Mouse (Mus musculus) small intestine, adult 2 months (tissue): ENCODE measurements around the gene Pde4b. TPM values are rescaled to one million over a fixed set of nuclear protein-coding genes. Genes with fewer than 3 reads are reported as not detected.
A peak's percentile ranks its signal among the peaks of the same experiment; 100 is the strongest.

ENCODE experiments used
- H3K27ac ChIP-seq: fragments of 200-500 bp; 2 replicates; pipeline ENCODE4 v1.5.1; 2012; ENCODE audit warnings: low read depth, low read length, control low read depth, inconsistent platforms; ENCODE audit not compliant: insufficient read depth
- H3K27me3 ChIP-seq: fragments of 200-500 bp; 2 replicates; pipeline ENCODE4 v1.6.1; 2012; ENCODE audit warnings: mild to moderate bottlenecking, moderate library complexity, low read length, inconsistent platforms; ENCODE audit not compliant: control insufficient read depth, insufficient read depth
- H3K36me3 ChIP-seq: fragments of 200-500 bp; 2 replicates; pipeline ENCODE4 v1.6.1; 2012; ENCODE audit warnings: mild to moderate bottlenecking, low read length, control low read depth, inconsistent platforms; ENCODE audit not compliant: control insufficient read depth, insufficient read depth
- H3K4me1 ChIP-seq: fragments of 200-500 bp; 2 replicates; pipeline ENCODE4 v1.6.1; 2012; ENCODE audit warnings: low read length, inconsistent platforms, mixed read lengths; ENCODE audit not compliant: control insufficient read depth, insufficient read depth, insufficient read length
- H3K4me3 ChIP-seq: fragments of 200-500 bp; 2 replicates; pipeline ENCODE4 v1.5.1; 2012; ENCODE audit warnings: low read depth, mild to moderate bottlenecking, control low read depth, inconsistent platforms, low read length, moderate library complexity
- CTCF ChIP-seq: fragments of 200-500 bp; IDR thresholded peaks from 2 replicates; pipeline ENCODE4 v1.5.1; 2012; ENCODE audit warnings: low read depth, mild to moderate bottlenecking, control low read depth, inconsistent platforms, low read length, moderate library complexity, mixed read lengths; ENCODE audit not compliant: insufficient replicate concordance, insufficient read length; ENCODE audit errors: extremely low read depth
- POLR2A ChIP-seq: fragments of 200-500 bp; IDR thresholded peaks from 2 replicates; pipeline ENCODE4 v1.6.1; 2012; ENCODE audit warnings: low read depth, mild to moderate bottlenecking, control low read depth, inconsistent platforms, low read length, moderate library complexity
- WGBS: fragments of 180-500 bp; shearing (Covaris S2); methylation state at CpG from one replicate; pipeline ENCODE4 v1.1.7; 2018; 5-methylcytosine and 5-hydroxymethylcytosine counted together
- polyA plus RNA-seq: library from polyadenylated mRNA; depleted of rRNA; stranded (reverse); fragments of >200 nt; gene quantifications from 2 replicates; pipeline ENCODE4 v1.2.3, GENCODE M21; 2012

Gene Pde4b
- polyA plus RNA-seq, 1 experiment = 2.5 TPM

DNA sequence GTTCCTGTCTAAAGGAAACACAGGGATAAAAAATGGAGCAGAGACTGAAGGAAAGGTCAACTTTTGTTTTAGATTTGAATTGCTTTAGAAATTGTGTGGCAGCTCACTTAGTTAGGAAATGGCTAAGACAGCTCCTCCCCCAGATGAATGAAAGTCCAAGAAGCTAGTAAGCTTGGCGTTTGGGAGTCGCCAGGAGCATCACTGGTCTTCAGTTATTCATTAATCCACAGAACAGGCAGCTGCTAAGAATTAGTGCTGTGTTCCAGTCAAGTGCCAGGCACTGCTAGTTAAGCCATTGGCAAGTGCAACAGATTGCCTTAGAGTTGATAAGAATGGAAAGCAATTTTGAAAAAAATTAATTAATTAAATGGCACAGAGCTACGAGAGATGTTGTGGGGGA lies 390.8 kb downstream of the Pde4b start:
- WGBS = 20% methylated on average over 3 of the region's 3 CpGs
- TF ChIP-seq CTCF (no peak), POLR2A (no peak)
- H3K36me3 ChIP-seq = no peaks in the 10 kb centered on the region
- H3K4me1 ChIP-seq = peaks cover 6% of the 10 kb centered on the region; the same call in 1 of the 2 replicates
- H3K4me3 ChIP-seq = no peak overlapping the region
- H3K27ac ChIP-seq = no peak overlapping the region
- no peaks in the 10 kb centered on the region for H3K27me3 ChIP-seq

DNA sequence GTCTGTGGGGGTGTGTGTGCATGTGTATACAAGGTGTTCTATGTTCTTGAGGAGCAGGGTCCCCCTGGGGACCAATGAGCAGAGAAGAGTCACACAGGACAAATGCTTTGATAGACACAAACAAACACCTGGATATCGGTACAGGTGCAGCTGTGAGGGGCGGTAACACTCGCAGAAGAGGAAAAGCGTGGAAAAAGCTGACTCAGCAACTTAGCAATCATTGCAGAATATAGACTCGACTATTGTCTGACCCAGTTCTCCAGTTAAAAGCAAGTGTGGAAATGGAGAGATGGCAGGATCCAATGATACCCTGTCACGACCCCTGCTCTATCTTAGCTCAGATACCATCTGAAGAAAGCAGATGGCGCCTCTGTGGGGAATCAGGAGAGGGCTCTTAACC lies 391.5 kb downstream of the Pde4b start:
- no peak for TF ChIP-seq POLR2A
- TF ChIP-seq CTCF = no peak
- no peak overlapping the region for H3K27ac ChIP-seq
- no peak overlapping the region for H3K4me3 ChIP-seq
- H3K4me1 ChIP-seq = peaks cover 6% of the 10 kb centered on the region; the same call in 1 of the 2 replicates
- 39% methylated on average over 7 of the region's 7 CpGs for WGBS
- H3K36me3 ChIP-seq = no peaks in the 10 kb centered on the region
- H3K27me3 ChIP-seq = no peaks in the 10 kb centered on the region

DNA sequence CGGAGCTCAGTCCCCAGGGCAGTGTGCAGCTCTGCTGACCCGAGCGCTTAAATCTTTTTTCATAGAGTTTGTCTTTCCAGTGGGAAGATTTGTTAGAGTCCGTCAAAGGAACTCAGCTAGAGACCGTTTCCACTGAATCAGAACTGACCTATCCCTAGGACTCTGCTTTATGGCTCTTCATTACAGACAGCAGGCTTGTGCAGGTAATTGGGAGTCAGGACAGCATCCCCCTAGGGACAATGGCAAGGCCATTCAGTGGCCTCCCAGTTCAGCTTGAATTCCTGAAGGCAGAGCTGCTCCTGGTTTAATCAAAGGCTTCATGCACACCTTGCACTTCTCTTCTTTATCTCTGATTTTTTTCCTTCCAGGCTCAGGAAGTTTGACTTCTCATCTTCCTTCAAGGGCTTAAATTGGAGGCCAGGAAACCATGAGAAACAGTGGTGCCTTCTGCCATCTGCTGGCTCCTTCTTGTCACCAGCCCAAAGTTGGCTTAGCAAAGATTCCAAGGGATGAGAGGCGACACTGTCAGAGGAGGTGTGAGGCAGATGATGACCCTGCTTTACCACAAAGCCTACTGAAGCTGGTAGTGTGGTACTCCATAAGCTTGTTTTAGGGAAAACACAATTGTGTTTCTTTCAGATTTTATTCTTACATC lies 393.6 kb downstream of the Pde4b start:
- Histone ChIP-seq H3K27ac (no peak overlapping the region), H3K4me3 (no peak overlapping the region), H3K36me3 (no peaks in the 10 kb centered on the region), H3K27me3 (no peaks in the 10 kb centered on the region), H3K4me1 (peaks cover 6% of the 10 kb centered on the region; the same call in 1 of the 2 replicates)
- 83% methylated on average over 6 of the region's 6 CpGs for WGBS
- TF ChIP-seq CTCF (peak; percentile 64; the same call in 1 of the 2 replicates), POLR2A (no peak)

DNA sequence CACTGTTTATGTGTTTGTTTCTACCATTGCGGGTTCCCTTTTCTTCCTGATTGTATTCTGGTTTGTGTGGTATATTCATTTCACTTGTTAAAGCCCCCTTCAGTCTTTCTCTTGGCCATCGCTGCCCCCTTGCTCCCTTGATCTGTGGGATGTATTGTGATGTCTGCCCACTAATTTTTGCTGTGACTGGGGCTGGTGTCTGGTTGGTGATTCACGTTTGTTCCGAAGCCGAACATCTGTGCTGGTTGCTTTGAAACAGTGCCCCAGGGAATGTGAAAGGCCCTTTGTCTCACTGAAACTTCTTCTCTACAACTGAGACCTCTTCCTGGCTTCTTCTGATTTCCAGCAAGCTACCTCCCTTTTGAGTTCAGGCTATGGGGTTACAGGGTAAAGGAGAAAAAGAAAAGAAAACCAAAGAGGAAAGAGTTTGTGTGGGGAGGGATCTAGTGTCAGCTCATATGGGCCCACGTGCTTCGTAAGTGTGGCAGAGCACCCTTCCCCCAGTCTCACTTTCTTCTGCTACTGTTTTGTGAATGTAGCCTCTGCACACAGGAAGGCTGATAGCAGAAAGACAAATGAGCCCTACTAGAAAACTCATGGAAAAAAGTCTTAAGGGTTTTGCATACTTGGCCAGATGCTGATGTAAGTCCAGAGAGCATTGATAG lies 396.1 kb downstream of the Pde4b start:
- WGBS = 78% methylated on average over 7 of the region's 7 CpGs
- no peak overlapping the region for H3K4me3 ChIP-seq
- no peak overlapping the region for H3K27ac ChIP-seq
- H3K27me3 ChIP-seq = no peaks in the 10 kb centered on the region
- H3K36me3 ChIP-seq = no peaks in the 10 kb centered on the region
- H3K4me1 ChIP-seq = peaks cover 3% of the 10 kb centered on the region; the same call in 1 of the 2 replicates
- no peak for TF ChIP-seq POLR2A
- no peak for TF ChIP-seq CTCF

DNA sequence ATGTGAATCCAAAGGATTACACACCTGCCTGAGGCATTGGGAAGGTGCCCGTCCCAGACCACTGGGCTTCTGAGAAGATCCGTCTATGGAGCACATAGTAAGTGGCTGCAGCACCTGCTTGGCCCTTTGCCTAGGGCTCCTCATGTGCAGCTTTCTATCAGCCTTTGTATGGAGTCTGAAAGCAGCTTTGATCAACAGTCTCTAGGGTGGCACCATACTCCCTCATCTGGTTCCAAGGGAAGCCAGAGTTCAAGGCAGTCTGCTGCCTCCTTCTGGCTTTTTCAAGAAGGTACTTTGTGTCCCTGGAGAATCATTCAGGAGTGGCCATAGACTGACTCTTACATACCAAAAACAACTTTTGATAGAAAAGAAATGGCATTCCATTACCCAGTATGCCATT lies 397.4 kb downstream of the Pde4b start:
- Histone ChIP-seq H3K4me1 (no peaks in the 10 kb centered on the region), H3K36me3 (no peaks in the 10 kb centered on the region), H3K27ac (no peak overlapping the region), H3K27me3 (no peaks in the 10 kb centered on the region), H3K4me3 (no peak overlapping the region)
- WGBS = 32% methylated on average over 2 of the region's 2 CpGs
- peak; percentile 30; the same call in 1 of the 2 replicates for TF ChIP-seq CTCF
- no peak for TF ChIP-seq POLR2A

DNA sequence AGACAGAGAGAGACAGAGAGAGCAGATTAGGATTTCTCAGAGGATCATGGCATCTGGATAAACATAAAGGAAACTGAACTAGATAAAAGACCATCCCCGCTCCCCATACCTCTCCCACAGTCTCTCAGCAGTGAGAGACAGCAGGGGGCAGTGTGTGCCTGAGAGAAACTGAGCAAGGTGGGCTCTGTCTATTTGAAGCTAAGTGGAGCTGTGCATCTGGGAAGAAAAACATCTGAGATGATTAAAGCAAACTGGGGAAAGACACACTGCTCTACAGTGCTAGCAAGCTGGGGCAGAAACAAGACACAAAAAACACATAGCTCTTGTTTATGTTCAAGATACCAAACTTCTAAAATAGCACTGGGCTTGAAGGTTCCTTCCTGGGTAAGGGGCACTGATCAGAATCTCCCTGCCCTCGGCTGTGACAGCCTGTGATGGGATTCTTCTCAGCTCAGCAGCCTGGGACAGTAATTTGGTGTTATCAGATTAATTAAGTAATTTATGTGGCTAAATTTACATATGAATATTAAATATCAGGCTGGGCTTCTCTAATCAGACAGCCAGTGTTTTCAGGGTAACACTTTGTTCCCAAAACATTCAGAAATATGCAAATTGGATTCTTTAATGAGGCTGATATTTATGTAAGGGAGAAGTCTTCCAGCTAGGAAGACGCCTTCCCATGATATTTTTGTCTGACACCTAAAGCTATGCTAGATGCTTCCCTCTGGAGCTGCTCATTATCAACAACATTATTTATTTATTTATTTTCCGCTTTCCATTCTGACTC lies 399.0 kb downstream of the Pde4b start:
- no peak overlapping the region for H3K4me3 ChIP-seq
- H3K27me3 ChIP-seq = no peaks in the 10 kb centered on the region
- no peaks in the 10 kb centered on the region for H3K36me3 ChIP-seq
- TF ChIP-seq POLR2A (no peak), CTCF (peak; percentile 27; the same call in 1 of the 2 replicates)
- H3K4me1 ChIP-seq = no peaks in the 10 kb centered on the region
- H3K27ac ChIP-seq = no peak overlapping the region
- WGBS = 60% methylated on average over 4 of the region's 4 CpGs

DNA sequence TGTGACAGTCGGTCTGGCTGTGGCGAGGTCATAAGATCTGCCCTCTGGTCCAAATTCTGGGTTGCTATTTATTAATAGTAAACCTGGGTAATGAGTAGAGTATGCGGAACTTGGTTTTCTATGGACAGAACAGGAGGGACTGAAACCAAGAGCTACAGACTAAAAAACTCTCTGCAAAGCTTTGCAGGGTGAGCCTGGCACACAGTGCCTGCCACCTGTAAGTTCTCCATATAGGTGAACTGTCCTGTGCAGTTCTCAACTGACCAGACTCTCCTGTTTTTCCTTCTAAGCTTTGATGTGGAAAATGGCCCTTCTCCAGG lies 399.5 kb downstream of the Pde4b start:
- no peak overlapping the region for H3K27ac ChIP-seq
- H3K27me3 ChIP-seq = no peaks in the 10 kb centered on the region
- 56% methylated on average over 3 of the region's 3 CpGs for WGBS
- H3K36me3 ChIP-seq = no peaks in the 10 kb centered on the region
- H3K4me3 ChIP-seq = no peak overlapping the region
- no peaks in the 10 kb centered on the region for H3K4me1 ChIP-seq
- TF ChIP-seq CTCF (no peak), POLR2A (no peak)
